Mouse (Mus musculus) layer of hippocampus, adult 18-20 months (tissue): ENCODE results near the gene Zfp760. TPM values are rescaled to one million over a fixed set of nuclear protein-coding genes. Genes with fewer than 3 reads are reported as not detected.

ENCODE experiments used
- total RNA-seq, 2 experiments: library from RNA; stranded (reverse); gene quantifications; 2 replicates each; pipeline ENCODE4 v1.2.3; 2021

Gene Zfp760
- total RNA-seq, 2 experiments from 2014 or later: 7.3 to 8.6 TPM

Other genes with a start within 250 kb of the Zfp760 start
- gene Zfp53, start 218.7 kb upstream of the Zfp760 start, total RNA-seq: 1 to 10 TPM; 4.6 to 4.8 TPM
- gene Zfp52, start 172.2 kb upstream of the Zfp760 start, total RNA-seq: 1 to 10 TPM; 8.0 TPM
- 10 to 100 TPM; 11.4 to 13.1 TPM for gene Zfp948, start 140.7 kb upstream of the Zfp760 start, total RNA-seq
- gene Zfp983, start 57.1 kb upstream of the Zfp760 start, total RNA-seq: 10 to 100 TPM in 1 of 2 experiments, 1 to 10 TPM in 1; 9.4 to 11.6 TPM
- 1 to 10 TPM; 2.1 to 5.4 TPM for gene Gm10226, start 15.9 kb upstream of the Zfp760 start, total RNA-seq
- 1 to 10 TPM; 3.8 to 3.9 TPM for gene Zfp229, start 23.1 kb downstream of the Zfp760 start, total RNA-seq
- under 1 TPM; 0.38 to 0.54 TPM for gene Zfp820, start 138.0 kb downstream of the Zfp760 start, total RNA-seq
- 1 to 10 TPM; 4.3 to 4.9 TPM for gene Zfp995, start 202.2 kb downstream of the Zfp760 start, total RNA-seq